Mouse (Mus musculus): Measurements from ENCODE around the gene Rbks. TPM values are rescaled to one million over a fixed set of nuclear protein-coding genes. Genes with fewer than 3 reads are reported as not detected.
"Not testable (repeated sequence)": the region's sequence is repeated elsewhere in the genome, so short reads cannot be mapped to it uniquely, and the experiment has no call there.

Gene Rbks
- polyA plus RNA-seq, 1 experiment from 2014 or later, result 2.9 TPM

GRCm38 (mm10) chr5:31636636-31637253 lies 60.7 kb downstream of the Rbks start:
- Histone ChIP-seq H3K9ac (no peak overlapping the region), H3K4me1 (no peaks in the 10 kb centered on the region), H3K27me3 (no peaks in the 10 kb centered on the region), H3K36me3 (peaks cover 4% of the 10 kb centered on the region; the same call in 1 of the 2 replicates), H3K27ac (no peak overlapping the region), H3K4me2 (no peak overlapping the region), H3K4me3 (no peak overlapping the region), H3K9me3 (no peaks in the 10 kb centered on the region)
- WGBS, result 72% methylated on average over 9 of the region's 9 CpGs
- no peak; the same call in 1 of the 2 replicates for ATAC-seq (ENCODE audit: insufficient number of reproducible peaks, low FRiP score, low TSS enrichment, low read depth)

GRCm38 (mm10) chr5:31634679-31635078 lies 62.7 kb downstream of the Rbks start:
- Histone ChIP-seq H3K4me2 (no peak overlapping the region), H3K4me1 (peaks cover 8% of the 10 kb centered on the region), H3K27ac (no peak overlapping the region), H3K4me3 (no peak overlapping the region), H3K36me3 (no peaks in the 10 kb centered on the region), H3K9me3 (no peaks in the 10 kb centered on the region), H3K27me3 (no peaks in the 10 kb centered on the region), H3K9ac (no peak overlapping the region)
- WGBS, result 71% methylated on average over 5 of the region's 5 CpGs
- no peak for ATAC-seq (ENCODE audit: insufficient number of reproducible peaks, low FRiP score, low TSS enrichment, low read depth)

- ATAC-seq (ENCODE audit: insufficient number of reproducible peaks, low FRiP score, low TSS enrichment, low read depth), result no peak
- no peak overlapping the region for H3K4me3 ChIP-seq
- H3K4me1 ChIP-seq, result peaks cover 10% of the 10 kb centered on the region
- no peak overlapping the region for H3K9ac ChIP-seq
- H3K36me3 ChIP-seq, result no peaks in the 10 kb centered on the region
- no peaks in the 10 kb centered on the region for H3K27me3 ChIP-seq
- no peak overlapping the region for H3K27ac ChIP-seq
- no peak overlapping the region for H3K4me2 ChIP-seq
- 58% methylated on average over 4 of the region's 4 CpGs for WGBS
- no peaks in the 10 kb centered on the region for H3K9me3 ChIP-seq
Measured at GRCm38 (mm10) chr5:31634161-31634560, 63.3 kb downstream of the Rbks start.

GRCm38 (mm10) chr5:31631169-31631568 lies 66.3 kb downstream of the Rbks start:
- Histone ChIP-seq H3K4me1 (peaks cover 13% of the 10 kb centered on the region), H3K27ac (0 out of 2 replicates have a peak overlapping the region, but pooled peaks have one; percentile 80)
- H3K9ac ChIP-seq; H3K36me3 ChIP-seq; H3K27me3 ChIP-seq; H3K9me3 ChIP-seq; ATAC-seq (ENCODE audit: insufficient number of reproducible peaks, low FRiP score, low TSS enrichment, low read depth); H3K4me3 ChIP-seq; H3K4me2 ChIP-seq: not testable (repeated sequence)
- 92% methylated on average over 4 of the region's 4 CpGs for WGBS

GRCm38 (mm10) chr5:31630064-31630463 lies 67.4 kb downstream of the Rbks start:
- no peak overlapping the region for H3K4me2 ChIP-seq
- no peaks in the 10 kb centered on the region for H3K9me3 ChIP-seq
- peak overlapping the region; percentile 80 for H3K27ac ChIP-seq
- peak; percentile 68 for ATAC-seq (ENCODE audit: insufficient number of reproducible peaks, low FRiP score, low TSS enrichment, low read depth)
- H3K9ac ChIP-seq, result no peak overlapping the region
- 28% methylated on average over 5 of the region's 5 CpGs for WGBS
- no peaks in the 10 kb centered on the region for H3K27me3 ChIP-seq
- no peak overlapping the region for H3K4me3 ChIP-seq
- no peaks in the 10 kb centered on the region; the same call in 1 of the 2 replicates for H3K36me3 ChIP-seq
- peaks cover 13% of the 10 kb centered on the region for H3K4me1 ChIP-seq

- H3K9me3 ChIP-seq, result no peaks in the 10 kb centered on the region
- no peak overlapping the region for H3K4me2 ChIP-seq
- peaks cover 13% of the 10 kb centered on the region for H3K4me1 ChIP-seq
- H3K4me3 ChIP-seq, result no peak overlapping the region
- H3K36me3 ChIP-seq, result no peaks in the 10 kb centered on the region; the same call in 1 of the 2 replicates
- H3K9ac ChIP-seq, result no peak overlapping the region
- 84% methylated on average over 8 of the region's 8 CpGs for WGBS
- no peaks in the 10 kb centered on the region for H3K27me3 ChIP-seq
- no peak for ATAC-seq (ENCODE audit: insufficient number of reproducible peaks, low FRiP score, low TSS enrichment, low read depth)
- no peak overlapping the region for H3K27ac ChIP-seq
Measured at GRCm38 (mm10) chr5:31628555-31628954, 68.9 kb downstream of the Rbks start.

GRCm38 (mm10) chr5:31627562-31628526 lies 69.6 kb downstream of the Rbks start:
- Histone ChIP-seq H3K4me3 (no peak overlapping the region), H3K36me3 (no peaks in the 10 kb centered on the region; the same call in 1 of the 2 replicates), H3K9ac (no peak overlapping the region), H3K27me3 (no peaks in the 10 kb centered on the region), H3K9me3 (no peaks in the 10 kb centered on the region), H3K4me1 (peaks cover 13% of the 10 kb centered on the region), H3K4me2 (no peak overlapping the region), H3K27ac (no peak overlapping the region)
- WGBS, result 40% methylated on average over 9 of the region's 9 CpGs
- ATAC-seq (ENCODE audit: insufficient number of reproducible peaks, low FRiP score, low TSS enrichment, low read depth), result no peak

- ATAC-seq (ENCODE audit: insufficient number of reproducible peaks, low FRiP score, low TSS enrichment, low read depth), result no peak
Measured at GRCm38 (mm10) chr5:31627117-31627516, 70.3 kb downstream of the Rbks start.

GRCm38 (mm10) chr5:31620326-31620725 lies 77.1 kb downstream of the Rbks start:
- WGBS, result 81% methylated on average over 3 of the region's 3 CpGs
- H3K9ac ChIP-seq, result no peak overlapping the region
- no peak overlapping the region for H3K4me3 ChIP-seq
- H3K36me3 ChIP-seq, result peaks cover 44% of the 10 kb centered on the region
- H3K27ac ChIP-seq, result no peak overlapping the region
- H3K9me3 ChIP-seq, result no peaks in the 10 kb centered on the region
- H3K4me2 ChIP-seq, result no peak overlapping the region
- H3K4me1 ChIP-seq, result peaks cover 3% of the 10 kb centered on the region; the same call in 1 of the 2 replicates
- no peak for ATAC-seq (ENCODE audit: insufficient number of reproducible peaks, low FRiP score, low TSS enrichment, low read depth)
- H3K27me3 ChIP-seq, result no peaks in the 10 kb centered on the region

More at GRCm38 (mm10) chr5:31627117-31627516, 70.3 kb downstream of the Rbks start:
- H3K4me1 ChIP-seq, result peaks cover 13% of the 10 kb centered on the region
- H3K36me3 ChIP-seq, result peaks cover 6% of the 10 kb centered on the region; the same call in 1 of the 2 replicates
- no peaks in the 10 kb centered on the region for H3K9me3 ChIP-seq
- no peak overlapping the region for H3K4me2 ChIP-seq
- WGBS, result 46% methylated on average over 3 of the region's 3 CpGs
- H3K9ac ChIP-seq, result no peak overlapping the region
- no peak overlapping the region for H3K4me3 ChIP-seq
- no peak overlapping the region for H3K27ac ChIP-seq
- no peaks in the 10 kb centered on the region for H3K27me3 ChIP-seq

- no peaks in the 10 kb centered on the region for H3K27me3 ChIP-seq
- H3K27ac ChIP-seq, result peak overlapping the region; percentile 93
- peak overlapping the region; percentile 86 for H3K4me3 ChIP-seq
- H3K4me1 ChIP-seq, result peaks cover 12% of the 10 kb centered on the region
- peak overlapping the region; percentile 76 for H3K9ac ChIP-seq
- no peak for ATAC-seq (ENCODE audit: insufficient number of reproducible peaks, low FRiP score, low TSS enrichment, low read depth)
- H3K36me3 ChIP-seq, result peaks cover 28% of the 10 kb centered on the region
- WGBS, result 47% methylated on average over 6 of the region's 6 CpGs
- H3K9me3 ChIP-seq, result no peaks in the 10 kb centered on the region
- H3K4me2 ChIP-seq, result peak overlapping the region; percentile 51
Measured at GRCm38 (mm10) chr5:31614339-31615025, 82.9 kb downstream of the Rbks start.

GRCm38 (mm10) chr5:31613852-31614286 lies 83.6 kb downstream of the Rbks start:
- Histone ChIP-seq H3K27me3 (no peaks in the 10 kb centered on the region), H3K27ac (peak overlapping the region; percentile 93), H3K4me2 (peak overlapping the region; percentile 51), H3K4me1 (peaks cover 12% of the 10 kb centered on the region), H3K9ac (peak overlapping the region; percentile 76), H3K9me3 (no peaks in the 10 kb centered on the region), H3K4me3 (peak overlapping the region; percentile 86), H3K36me3 (peaks cover 22% of the 10 kb centered on the region)
- ATAC-seq (ENCODE audit: insufficient number of reproducible peaks, low FRiP score, low TSS enrichment, low read depth), result peak; percentile 86
- under 1% methylated on average over 37 of the region's 37 CpGs for WGBS
